Mouse (Mus musculus): ENCODE data around the gene Cep128. TPM values are rescaled to one million over a fixed set of nuclear protein-coding genes. Genes with fewer than 3 reads are reported as not detected.

Gene Cep128
- polyA plus RNA-seq, 1 experiment from 2014 or later: 6.1 TPM

DNA sequence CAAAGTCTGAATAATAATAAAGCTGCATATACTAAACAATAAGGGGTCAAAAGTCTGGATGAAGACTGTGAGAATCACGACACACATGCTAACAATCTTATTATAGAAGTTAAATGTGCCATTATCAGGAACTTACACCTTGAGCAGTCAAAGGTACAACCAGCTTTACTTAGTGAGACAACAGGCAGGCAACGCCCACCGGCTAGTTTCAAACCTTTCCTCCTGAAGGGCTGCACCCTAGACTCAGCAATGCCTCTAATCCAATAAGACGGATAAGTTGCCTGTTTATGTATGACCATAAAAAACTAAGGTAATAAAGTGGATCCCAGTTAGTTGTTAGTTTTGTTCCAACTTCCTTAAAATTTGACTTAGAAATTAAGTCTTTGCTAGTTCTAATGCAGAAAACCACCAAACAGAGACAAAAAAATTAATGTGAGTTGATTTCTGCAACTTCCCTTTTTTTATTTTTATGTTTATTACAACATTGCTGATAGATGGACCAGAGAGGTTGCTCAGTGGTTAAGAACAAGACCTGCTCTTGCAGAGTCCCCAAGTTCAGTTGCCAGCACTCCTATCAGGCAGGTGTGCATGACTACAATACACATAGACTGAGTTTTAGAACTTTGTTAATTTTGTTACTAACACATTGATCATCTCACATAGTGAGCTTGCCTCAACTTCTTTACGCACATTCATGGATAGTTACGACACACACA is 223.0 kb downstream of the Cep128 start:
- WGBS: 92% methylated on average over 6 of the region's 6 CpGs
- Histone ChIP-seq H3K36me3 (no peaks in the 10 kb centered on the region), H3K4me3 (no peak overlapping the region), H3K27ac (no peak overlapping the region), H3K9ac (no peak overlapping the region), H3K4me2 (replicated peaks) (no peak overlapping the region), H3K9me3 (no peaks in the 10 kb centered on the region), H3K4me1 (no peaks in the 10 kb centered on the region), H3K27me3 (replicated peaks) (no peaks in the 10 kb centered on the region)
- no peak for ATAC-seq (ENCODE audit: low FRiP score, low read depth)

DNA sequence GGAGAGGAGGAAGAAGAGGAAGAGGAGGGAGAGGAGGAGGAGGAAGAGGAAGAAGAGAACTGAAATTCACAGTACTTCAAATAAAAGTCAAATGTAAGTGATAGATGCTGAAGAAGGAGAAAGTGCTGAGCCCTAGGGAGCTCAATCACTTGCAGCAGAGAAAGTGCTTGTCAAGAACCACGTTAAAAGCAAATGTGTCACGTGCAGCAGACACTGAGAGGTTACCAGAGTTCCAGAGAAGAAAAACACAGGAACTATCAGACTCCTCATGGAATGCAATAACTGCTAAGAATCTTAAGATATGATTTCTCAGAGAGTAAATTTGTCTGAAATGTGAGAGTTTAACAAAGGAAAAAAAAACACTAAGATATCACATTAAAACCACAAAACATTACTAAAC is 225.7 kb downstream of the Cep128 start:
- H3K36me3 ChIP-seq: no peaks in the 10 kb centered on the region
- no peaks in the 10 kb centered on the region for H3K27me3 ChIP-seq (replicated peaks)
- no peak for ATAC-seq (ENCODE audit: low FRiP score, low read depth)
- no peak overlapping the region for H3K27ac ChIP-seq
- no peaks in the 10 kb centered on the region for H3K9me3 ChIP-seq
- no peak overlapping the region for H3K4me3 ChIP-seq
- WGBS: 51% methylated on average over 2 of the region's 2 CpGs
- H3K9ac ChIP-seq: no peak overlapping the region
- H3K4me2 ChIP-seq (replicated peaks): no peak overlapping the region
- no peaks in the 10 kb centered on the region for H3K4me1 ChIP-seq

DNA sequence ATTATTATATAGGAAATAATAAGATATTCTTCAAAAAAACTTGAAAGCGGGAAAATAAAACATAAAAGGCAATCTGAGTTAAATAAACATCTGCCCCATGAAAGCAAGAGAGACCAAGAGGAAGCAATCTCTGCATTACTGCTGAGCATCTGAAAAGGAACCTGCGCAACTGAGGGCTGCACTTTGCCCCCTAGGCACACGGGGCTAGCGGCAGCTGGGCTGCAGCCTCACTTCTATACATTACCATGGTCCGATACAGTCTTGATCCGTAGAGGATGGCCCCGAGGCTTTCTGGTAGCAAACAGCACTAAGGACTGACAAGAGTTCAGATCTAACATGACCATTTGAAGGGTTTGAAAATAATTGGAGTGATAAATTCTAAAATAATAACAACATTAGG is 230.2 kb downstream of the Cep128 start:
- WGBS: 79% methylated on average over 7 of the region's 7 CpGs
- Histone ChIP-seq H3K27me3 (replicated peaks) (no peaks in the 10 kb centered on the region), H3K4me2 (replicated peaks) (no peak overlapping the region), H3K9ac (no peak overlapping the region), H3K9me3 (no peaks in the 10 kb centered on the region), H3K27ac (no peak overlapping the region), H3K36me3 (no peaks in the 10 kb centered on the region), H3K4me3 (no peak overlapping the region), H3K4me1 (no peaks in the 10 kb centered on the region)
- no peak for ATAC-seq (ENCODE audit: low FRiP score, low read depth)

DNA sequence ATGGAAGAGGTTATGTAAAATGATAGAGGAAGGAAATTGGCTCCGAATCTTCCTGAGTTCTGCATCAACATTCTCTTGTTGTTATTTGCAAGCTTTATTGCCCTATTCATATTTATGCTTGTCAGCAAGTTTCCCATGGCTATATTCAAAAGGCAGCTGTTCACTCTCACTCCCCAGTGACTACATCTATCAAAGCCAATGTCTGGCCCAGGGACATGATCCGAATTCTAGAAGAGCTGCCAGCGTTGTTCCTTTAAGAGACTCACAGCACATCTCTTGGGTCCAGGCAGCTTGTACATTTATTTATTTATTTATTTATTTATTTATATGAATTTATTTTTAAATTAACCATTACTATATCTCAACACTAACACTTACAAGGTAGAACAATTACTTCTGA is 235.1 kb downstream of the Cep128 start:
- Histone ChIP-seq H3K9ac (no peak overlapping the region), H3K27me3 (replicated peaks) (no peaks in the 10 kb centered on the region), H3K27ac (no peak overlapping the region), H3K4me2 (replicated peaks) (no peak overlapping the region), H3K4me3 (no peak overlapping the region), H3K9me3 (no peaks in the 10 kb centered on the region), H3K36me3 (no peaks in the 10 kb centered on the region), H3K4me1 (no peaks in the 10 kb centered on the region)
- 67% methylated on average over 3 of the region's 3 CpGs for WGBS
- 0 out of 2 replicates have a peak, but pooled peaks have one; percentile 44 for ATAC-seq (ENCODE audit: low FRiP score, low read depth)

DNA sequence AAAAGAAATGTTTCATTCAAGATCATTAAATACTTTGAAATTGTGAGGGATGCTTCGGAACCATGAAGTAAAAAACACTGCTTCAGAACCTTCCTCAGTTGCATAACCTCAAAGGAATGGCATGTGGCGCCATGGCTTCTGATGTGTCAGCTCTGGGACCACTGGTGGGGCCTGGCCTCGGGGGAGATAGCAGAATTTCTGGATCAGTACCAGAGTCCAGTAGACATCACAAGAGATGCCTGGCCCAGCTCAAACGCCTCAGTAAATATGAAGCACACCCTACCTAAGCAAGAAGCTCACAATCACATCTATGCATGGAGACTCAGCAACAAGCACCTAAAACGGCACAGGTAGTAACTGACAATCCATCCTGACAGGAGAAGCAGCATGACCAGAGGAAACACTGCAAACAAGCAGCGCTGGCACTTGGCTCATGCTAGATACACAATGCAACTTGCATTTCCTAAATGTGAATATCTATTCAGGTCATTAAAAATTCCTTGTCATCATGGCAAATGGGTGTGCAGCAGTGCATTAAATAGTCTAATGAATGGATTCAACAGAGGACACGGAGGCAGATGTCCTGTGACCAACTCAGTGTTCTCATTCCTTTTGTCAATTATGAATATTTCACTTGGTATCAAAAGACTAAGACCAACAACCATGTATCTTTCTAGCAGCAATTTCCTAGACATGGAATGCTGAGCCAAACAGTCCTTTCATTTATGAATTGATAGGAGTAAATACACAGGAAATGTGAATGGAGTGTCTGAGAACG is 249.3 kb downstream of the Cep128 start:
- 81% methylated on average over 8 of the region's 8 CpGs for WGBS
- Histone ChIP-seq H3K36me3 (no peaks in the 10 kb centered on the region), H3K4me3 (no peak overlapping the region), H3K4me1 (no peaks in the 10 kb centered on the region), H3K27ac (no peak overlapping the region), H3K27me3 (replicated peaks) (no peaks in the 10 kb centered on the region), H3K9ac (no peak overlapping the region), H3K9me3 (no peaks in the 10 kb centered on the region), H3K4me2 (replicated peaks) (no peak overlapping the region)
- no peak for ATAC-seq (ENCODE audit: low FRiP score, low read depth)

DNA sequence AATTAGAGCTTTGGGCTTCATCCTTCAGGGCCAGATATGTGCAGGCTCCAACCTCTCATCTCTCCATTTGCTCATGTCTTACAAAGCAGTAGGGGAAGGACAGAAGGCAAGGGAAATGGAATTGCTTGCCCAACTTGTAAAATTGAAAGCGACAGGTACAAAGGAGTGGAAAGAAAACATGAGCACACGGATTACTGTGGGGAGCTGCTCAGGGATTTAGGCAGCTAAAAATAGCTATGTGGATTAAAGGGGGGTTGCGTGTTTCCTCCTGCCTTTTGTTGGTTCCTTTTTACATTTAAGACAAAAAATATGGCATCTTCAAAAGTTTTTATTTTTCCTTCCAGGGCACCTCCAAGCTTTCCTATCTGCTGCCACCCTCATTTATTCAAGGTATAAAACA is 269.2 kb downstream of the Cep128 start:
- H3K4me2 ChIP-seq (replicated peaks): no peak overlapping the region
- H3K9me3 ChIP-seq: no peaks in the 10 kb centered on the region
- no peak overlapping the region for H3K27ac ChIP-seq
- no peak overlapping the region for H3K4me3 ChIP-seq
- no peaks in the 10 kb centered on the region for H3K4me1 ChIP-seq
- no peaks in the 10 kb centered on the region for H3K27me3 ChIP-seq (replicated peaks)
- H3K36me3 ChIP-seq: no peaks in the 10 kb centered on the region
- ATAC-seq (ENCODE audit: low FRiP score, low read depth): no peak
- WGBS: 85% methylated on average over 3 of the region's 3 CpGs
- H3K9ac ChIP-seq: no peak overlapping the region

DNA sequence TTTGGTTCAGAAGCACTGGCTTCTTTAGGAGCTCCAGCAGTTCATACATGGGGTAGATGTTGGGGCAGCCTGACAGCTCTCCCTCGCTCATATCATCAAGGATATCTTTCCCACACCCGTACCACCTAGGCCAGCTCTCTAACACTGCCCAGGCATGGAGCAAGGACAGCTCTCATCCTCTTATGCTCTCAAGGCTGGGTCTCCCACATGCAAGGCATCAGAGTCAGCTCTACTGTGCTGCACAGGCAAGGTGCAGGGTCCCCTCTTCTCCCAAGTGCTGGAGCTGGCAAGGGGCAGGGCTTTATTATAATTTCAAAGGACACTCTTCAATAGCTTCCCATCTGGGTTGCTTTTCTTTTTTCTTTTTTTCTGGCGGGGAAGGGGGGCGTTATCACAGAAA is 280.9 kb downstream of the Cep128 start:
- Histone ChIP-seq H3K9ac (no peak overlapping the region), H3K4me3 (no peak overlapping the region), H3K27ac (no peak overlapping the region), H3K36me3 (no peaks in the 10 kb centered on the region), H3K9me3 (no peaks in the 10 kb centered on the region), H3K4me1 (no peaks in the 10 kb centered on the region), H3K27me3 (replicated peaks) (no peaks in the 10 kb centered on the region), H3K4me2 (replicated peaks) (no peak overlapping the region)
- 58% methylated on average over 4 of the region's 4 CpGs for WGBS
- ATAC-seq (ENCODE audit: low FRiP score, low read depth): no peak

DNA sequence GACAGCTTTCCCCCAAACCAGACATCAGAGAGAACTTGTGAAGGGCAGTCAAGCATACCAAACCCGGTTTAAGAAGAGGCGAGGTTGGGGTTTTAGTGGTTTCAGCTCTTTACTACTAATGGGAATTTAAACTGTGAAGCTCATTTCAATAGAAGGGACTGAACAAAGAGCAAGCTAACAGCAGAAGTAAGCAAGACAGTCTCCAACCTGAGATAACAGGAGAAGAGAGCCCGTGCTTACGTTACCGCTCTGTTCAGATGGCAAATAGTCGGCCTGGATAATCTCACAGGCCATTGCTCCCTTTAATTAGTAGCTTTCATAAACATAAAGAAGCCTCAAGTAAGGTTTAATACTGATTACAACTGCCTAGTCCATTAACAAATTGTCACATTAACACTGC is 286.3 kb downstream of the Cep128 start:
- 38% methylated on average over 6 of the region's 6 CpGs for WGBS
- no peak overlapping the region for H3K27ac ChIP-seq
- no peaks in the 10 kb centered on the region for H3K27me3 ChIP-seq (replicated peaks)
- H3K36me3 ChIP-seq: no peaks in the 10 kb centered on the region
- no peak overlapping the region for H3K4me3 ChIP-seq
- H3K9ac ChIP-seq: no peak overlapping the region
- ATAC-seq (ENCODE audit: low FRiP score, low read depth): no peak
- H3K9me3 ChIP-seq: no peaks in the 10 kb centered on the region
- no peaks in the 10 kb centered on the region for H3K4me1 ChIP-seq
- H3K4me2 ChIP-seq (replicated peaks): no peak overlapping the region

DNA sequence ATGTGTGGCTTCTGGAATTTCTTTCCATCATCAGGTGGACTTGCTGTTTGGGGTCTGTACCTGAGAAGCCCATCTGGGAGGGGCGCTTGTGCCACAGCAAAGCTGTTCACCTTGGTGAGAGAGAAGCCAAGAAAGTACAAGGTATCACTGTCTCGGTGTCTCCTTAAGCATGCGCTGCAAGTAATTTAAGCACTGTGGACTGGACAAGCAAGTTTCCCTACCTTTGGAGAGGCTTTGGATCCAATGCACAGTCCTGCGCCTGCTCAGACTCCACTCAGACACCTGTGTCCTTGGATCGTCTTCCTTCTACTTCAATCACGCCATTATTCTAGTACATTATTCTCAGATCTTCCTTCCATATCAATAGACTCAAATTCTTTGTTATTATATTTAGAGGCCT is 288.0 kb downstream of the Cep128 start:
- Histone ChIP-seq H3K4me3 (no peak overlapping the region), H3K4me1 (no peaks in the 10 kb centered on the region), H3K4me2 (replicated peaks) (no peak overlapping the region), H3K27me3 (replicated peaks) (no peaks in the 10 kb centered on the region), H3K9ac (no peak overlapping the region), H3K27ac (no peak overlapping the region), H3K36me3 (no peaks in the 10 kb centered on the region), H3K9me3 (no peaks in the 10 kb centered on the region)
- 98% methylated on average over 6 of the region's 6 CpGs for WGBS
- no peak for ATAC-seq (ENCODE audit: low FRiP score, low read depth)

DNA sequence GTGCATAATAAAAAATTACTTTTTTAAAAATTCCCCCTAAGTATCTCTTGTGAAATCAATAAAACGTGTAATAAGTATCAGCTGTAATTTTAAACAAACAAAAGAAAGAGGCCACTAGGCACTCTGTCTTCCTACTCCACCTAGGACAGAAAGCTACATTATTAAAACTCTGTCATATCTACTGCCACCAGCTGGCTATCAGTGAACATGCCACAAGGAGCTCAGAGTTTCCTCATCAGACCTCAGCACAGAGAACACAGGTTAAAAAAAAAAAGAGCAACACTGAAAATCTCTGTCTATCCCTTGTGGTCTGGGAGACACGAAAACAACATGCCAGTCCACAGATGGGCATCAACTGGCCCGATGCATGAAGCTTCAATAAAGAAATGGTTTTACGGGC is 295.9 kb downstream of the Cep128 start:
- ATAC-seq (ENCODE audit: low FRiP score, low read depth): no peak
- Histone ChIP-seq H3K4me2 (replicated peaks) (no peak overlapping the region), H3K9ac (no peak overlapping the region), H3K4me3 (no peak overlapping the region), H3K27ac (no peak overlapping the region), H3K36me3 (no peaks in the 10 kb centered on the region), H3K9me3 (no peaks in the 10 kb centered on the region), H3K4me1 (no peaks in the 10 kb centered on the region), H3K27me3 (replicated peaks) (no peaks in the 10 kb centered on the region)
- WGBS: 88% methylated on average over 4 of the region's 4 CpGs

DNA sequence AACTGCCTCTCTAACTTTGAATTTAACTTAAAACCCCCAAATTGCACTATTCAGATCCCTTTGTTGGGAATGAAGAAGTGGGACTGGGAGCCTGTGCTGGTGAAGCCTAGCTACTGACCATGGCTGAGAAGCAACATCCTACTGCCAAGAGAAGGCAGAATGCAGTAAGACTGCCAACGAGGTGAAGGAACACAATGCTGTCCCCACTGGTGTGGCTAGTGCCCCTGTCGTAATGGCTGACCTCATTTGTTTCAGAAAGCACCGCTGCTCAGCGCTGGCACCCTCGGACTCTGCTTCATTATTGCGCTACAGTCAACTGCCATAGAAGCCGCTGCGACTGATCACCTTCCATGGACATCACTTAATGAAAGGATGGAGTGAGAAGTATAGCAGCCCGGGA is 298.2 kb downstream of the Cep128 start:
- Histone ChIP-seq H3K9me3 (no peaks in the 10 kb centered on the region), H3K27ac (no peak overlapping the region), H3K4me1 (no peaks in the 10 kb centered on the region), H3K4me2 (replicated peaks) (no peak overlapping the region), H3K4me3 (no peak overlapping the region), H3K9ac (no peak overlapping the region), H3K36me3 (no peaks in the 10 kb centered on the region), H3K27me3 (replicated peaks) (no peaks in the 10 kb centered on the region)
- 87% methylated on average over 9 of the region's 9 CpGs for WGBS
- ATAC-seq (ENCODE audit: low FRiP score, low read depth): no peak

DNA sequence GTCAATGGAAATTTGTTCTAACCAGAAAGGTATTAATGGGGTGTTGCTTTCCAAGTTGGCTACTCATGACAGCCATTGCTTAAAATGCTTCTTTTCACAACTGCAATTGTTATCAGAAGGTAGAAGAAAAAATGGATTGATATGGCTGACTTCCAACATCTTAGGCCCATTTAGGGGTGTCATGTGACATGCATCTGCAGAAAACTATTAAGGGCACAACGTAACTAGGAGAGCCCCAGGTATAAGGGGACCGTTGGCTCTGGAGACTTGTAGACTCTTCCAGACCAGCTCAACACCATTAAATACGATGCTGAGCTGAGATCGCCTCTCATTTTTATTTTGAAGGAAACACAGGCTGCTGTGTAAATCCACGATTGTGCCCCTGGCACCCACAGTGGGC is 308.6 kb downstream of the Cep128 start:
- no peaks in the 10 kb centered on the region for H3K27me3 ChIP-seq (replicated peaks)
- H3K4me2 ChIP-seq (replicated peaks): no peak overlapping the region
- no peaks in the 10 kb centered on the region for H3K36me3 ChIP-seq
- H3K27ac ChIP-seq: no peak overlapping the region
- no peak overlapping the region for H3K4me3 ChIP-seq
- no peak overlapping the region for H3K9ac ChIP-seq
- H3K4me1 ChIP-seq: no peaks in the 10 kb centered on the region
- ATAC-seq (ENCODE audit: low FRiP score, low read depth): no peak
- H3K9me3 ChIP-seq: no peaks in the 10 kb centered on the region
- WGBS: 96% methylated on average over 5 of the region's 5 CpGs

DNA sequence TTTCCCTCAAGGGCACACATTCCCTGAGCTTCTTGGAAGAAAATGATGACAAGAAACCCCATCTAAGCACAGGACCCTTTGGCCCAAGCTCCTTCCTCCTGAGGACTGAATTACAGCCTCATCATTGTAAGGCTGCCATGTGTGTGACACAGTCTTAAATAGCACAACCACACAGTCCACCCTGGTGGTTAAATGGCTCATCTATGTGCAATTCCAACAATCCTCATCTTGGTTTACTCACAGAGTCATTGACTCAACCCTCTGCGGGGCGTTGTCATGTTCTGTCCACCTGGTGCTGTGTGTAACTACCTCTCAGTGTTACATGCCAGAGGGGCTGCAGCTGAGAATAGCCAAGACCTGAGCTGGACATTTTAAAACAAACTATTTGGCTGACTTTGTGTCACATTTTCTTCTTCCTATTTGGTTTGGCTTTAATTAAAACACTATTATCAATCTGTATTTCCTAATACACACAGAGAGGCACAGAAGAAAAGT is 313.6 kb downstream of the Cep128 start:
- Histone ChIP-seq H3K36me3 (no peaks in the 10 kb centered on the region), H3K27ac (no peak overlapping the region), H3K4me2 (replicated peaks) (no peak overlapping the region), H3K4me3 (no peak overlapping the region), H3K27me3 (replicated peaks) (no peaks in the 10 kb centered on the region), H3K9me3 (no peaks in the 10 kb centered on the region), H3K9ac (no peak overlapping the region), H3K4me1 (no peaks in the 10 kb centered on the region)
- WGBS: 93% methylated on average over 2 of the region's 2 CpGs
- no peak for ATAC-seq (ENCODE audit: low FRiP score, low read depth)
